Mouse (Mus musculus) erythroblast, embryonic 14.5 days (primary cell): ENCODE results near the gene Scai. TPM values are rescaled to one million over a fixed set of nuclear protein-coding genes. Genes with fewer than 3 reads are reported as not detected.

ENCODE experiments used
- H3K27me3 ChIP-seq: 2 replicates; pipeline ENCODE4 v1.6.1; 2012; ENCODE audit warnings: inconsistent platforms; ENCODE audit not compliant: control insufficient read depth
- H3K36me3 ChIP-seq: 2 replicates; pipeline ENCODE4 v1.6.1; 2012; ENCODE audit warnings: mild to moderate bottlenecking, inconsistent platforms; ENCODE audit not compliant: control insufficient read depth
- H3K4me1 ChIP-seq: 2 replicates; pipeline ENCODE4 v1.6.1; 2012; ENCODE audit warnings: inconsistent platforms; ENCODE audit not compliant: control insufficient read depth
- H3K4me3 ChIP-seq: replicated peaks from 2 replicates; pipeline ENCODE3; 2012; ENCODE audit warnings: moderate library complexity, mild to moderate bottlenecking, inconsistent platforms
- H3K9me3 ChIP-seq: 2 replicates; pipeline ENCODE4 v1.6.1; 2012; ENCODE audit warnings: low read length, inconsistent platforms, mixed read lengths; ENCODE audit not compliant: control insufficient read depth
- GATA1 ChIP-seq: IDR thresholded peaks from 2 replicates; pipeline ENCODE4 v1.6.1; 2012; ENCODE audit warnings: low read length, inconsistent platforms, mixed read lengths
- TAL1 ChIP-seq: IDR thresholded peaks from 3 replicates; pipeline ENCODE4 v1.6.1; 2012; ENCODE audit warnings: low read length, inconsistent platforms, mixed read lengths
- polyA plus RNA-seq: library from polyadenylated mRNA; stranded (reverse); fragments of >175 nt; gene quantifications from 2 replicates; pipeline ENCODE4 v1.2.3, GENCODE M21; 2012

Gene Scai
- polyA plus RNA-seq, 1 experiment: 1.1 TPM

DNA sequence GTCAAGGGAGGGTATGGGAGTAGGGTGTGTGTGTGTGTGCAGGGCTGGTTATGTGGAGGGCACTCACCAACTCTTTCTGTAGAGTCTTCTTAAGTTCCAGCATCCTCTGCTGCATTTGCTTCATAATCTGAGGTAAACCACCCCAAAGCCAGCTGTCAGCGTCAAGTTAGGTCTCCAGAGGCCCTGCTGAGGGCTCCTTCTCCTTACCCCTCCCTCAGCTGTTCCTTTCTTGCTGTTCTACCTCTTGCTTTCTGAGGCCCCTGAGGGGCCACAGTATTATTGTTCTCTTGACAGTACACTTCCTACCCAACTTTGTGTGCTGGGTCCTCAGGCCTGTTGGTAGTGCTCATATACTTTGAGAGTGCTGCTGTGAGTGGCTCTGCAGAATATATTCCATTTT, 170.5 kb downstream of the Scai start:
- TF ChIP-seq GATA1 (no peak), TAL1 (no peak)
- no peak overlapping the region for H3K4me3 ChIP-seq
- H3K9me3 ChIP-seq: no peaks in the 10 kb centered on the region
- no peaks in the 10 kb centered on the region for H3K27me3 ChIP-seq
- no peaks in the 10 kb centered on the region for H3K4me1 ChIP-seq
- H3K36me3 ChIP-seq: peaks cover 92% of the 10 kb centered on the region

GRCm38 (mm10) chr2:39016581-39016980, 174.0 kb downstream of the Scai start:
- Histone ChIP-seq H3K9me3 (no peaks in the 10 kb centered on the region), H3K36me3 (peaks cover 96% of the 10 kb centered on the region), H3K4me3 (no peak overlapping the region), H3K4me1 (peaks cover 12% of the 10 kb centered on the region), H3K27me3 (no peaks in the 10 kb centered on the region)
- TF ChIP-seq GATA1 (no peak), TAL1 (no peak)

Other genes with a start within 250 kb of the Scai start
- gene Wdr38, start 193.3 kb downstream of the Scai start, polyA plus RNA-seq: not detected in 2 replicates
- 8.1 and 8.6 TPM in 2 replicates for gene Arpc5l, start 185.4 kb downstream of the Scai start, polyA plus RNA-seq
- gene Rpl35, start 185.1 kb downstream of the Scai start, polyA plus RNA-seq: 34.7 TPM in 2 replicates
- 0.09 and 0.15 TPM in 2 replicates for gene Golga1, start 125.2 kb downstream of the Scai start, polyA plus RNA-seq
- gene Ppp6c, start 35.7 kb upstream of the Scai start, polyA plus RNA-seq: 0.44 and 0.60 TPM in 2 replicates